In the genomic region with DNA sequence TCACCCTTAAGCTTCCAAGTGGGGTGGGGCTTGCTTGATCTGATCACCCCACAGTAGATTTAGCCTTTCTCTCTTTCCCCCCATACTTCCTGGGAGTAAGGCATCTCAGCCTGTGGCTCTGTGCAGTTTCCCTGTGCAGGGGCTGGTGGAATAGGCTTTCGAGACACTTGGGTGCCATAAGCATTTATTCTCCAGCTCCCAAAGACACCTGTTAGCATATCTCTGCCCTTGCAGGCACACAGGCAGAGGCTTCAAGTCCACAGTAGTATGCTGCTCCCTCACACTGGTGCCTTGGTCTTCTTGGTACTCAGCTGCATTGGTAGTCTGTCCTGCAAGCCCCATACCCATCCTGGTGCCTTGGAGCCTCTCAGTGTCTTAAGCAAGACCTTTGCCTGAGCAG, we compare ENCODE assay signal across 22 mouse cellular contexts. TPM values are rescaled to one million over a fixed set of nuclear protein-coding genes. Genes with fewer than 3 reads are reported as not detected.
DNase-seq lines count a peak whose midpoint lies in the region; ATAC-seq and TF ChIP-seq lines count a peak whose summit lies in the region.
"Had no signal": no experiment of that assay in that cellular context is flagged by ENCODE, and none has a peak within 500 bp of the region (broad histone marks: within the 10 kb centered on the region; RNA-seq: fewer than 3 reads in every experiment).

No protein-coding gene starts in this region.

- H3K9ac ChIP-seq in heart, postnatal 0 days (replicated peaks; ENCODE audit: low read depth, low read length): no peak overlapping the region
- no peak overlapping the region for H3K9ac ChIP-seq in heart, embryonic 12.5 days
- no peak overlapping the region for H3K9ac ChIP-seq in midbrain, embryonic 15.5 days
- H3K9ac ChIP-seq in midbrain, embryonic 13.5 days (replicated peaks): no peak overlapping the region
- H3K9ac ChIP-seq: forebrain, postnatal 0 days; heart, embryonic 15.5 days; hindbrain, embryonic 12.5 days; limb, embryonic 15.5 days; liver, embryonic 14.5 days; lung, embryonic 14.5 days; neural tube, embryonic 15.5 days had no signal

- no peak overlapping the region for H3K4me3 ChIP-seq in heart, postnatal 0 days (ENCODE audit: low read depth, low read length)
- no peak overlapping the region for H3K4me3 ChIP-seq in heart, embryonic 12.5 days
- no peak overlapping the region for H3K4me3 ChIP-seq in midbrain, embryonic 15.5 days
- H3K4me3 ChIP-seq in midbrain, embryonic 13.5 days (replicated peaks): no peak overlapping the region
- H3K4me3 ChIP-seq: heart, embryonic 15.5 days; hindbrain, embryonic 12.5 days; limb, embryonic 10.5 days; limb, embryonic 15.5 days; neural tube, embryonic 15.5 days had no signal

- 81% methylated on average over 1 of the region's 1 CpGs for WGBS in heart, postnatal 0 days
- 70% methylated on average over 1 of the region's 1 CpGs for WGBS in heart, embryonic 12.5 days
- WGBS in midbrain, embryonic 15.5 days: 97% methylated on average over 1 of the region's 1 CpGs
- 92% methylated on average over 1 of the region's 1 CpGs for WGBS in midbrain, embryonic 13.5 days

- 0 out of 2 replicates have a peak, but pooled peaks cover 11% of the 10 kb centered on the region for H3K4me1 ChIP-seq in heart, postnatal 0 days (ENCODE audit: control insufficient read depth, insufficient read depth)
- H3K4me1 ChIP-seq in heart, embryonic 12.5 days (replicated peaks): peaks cover 6% of the 10 kb centered on the region
- peaks cover 20% of the 10 kb centered on the region for H3K4me1 ChIP-seq in midbrain, embryonic 15.5 days
- H3K4me1 ChIP-seq in midbrain, embryonic 13.5 days (replicated peaks): peaks cover 22% of the 10 kb centered on the region

- H3K27ac ChIP-seq in heart, postnatal 0 days (ENCODE audit: low read depth): peak overlapping the region; percentile 48; the same call in 1 of the 2 replicates
- H3K27ac ChIP-seq in heart, embryonic 12.5 days (ENCODE audit: poor library complexity, severe bottlenecking): no peak overlapping the region
- peak overlapping the region; percentile 36; the same call in 1 of the 2 replicates for H3K27ac ChIP-seq in midbrain, embryonic 15.5 days
- H3K27ac ChIP-seq in midbrain, embryonic 13.5 days: no peak overlapping the region
- H3K27ac ChIP-seq: heart, embryonic 15.5 days; hindbrain, embryonic 12.5 days; limb, embryonic 10.5 days; limb, embryonic 15.5 days; liver, embryonic 14.5 days; neural tube, embryonic 15.5 days had no signal

- no peak for TF ChIP-seq CTCF in heart, postnatal 0 days (IDR thresholded peaks at IDR 0.05; ENCODE audit: low read depth)

- no peak overlapping the region; the same call in 1 of the 2 replicates for H3K4me2 ChIP-seq in heart, postnatal 0 days (ENCODE audit: low read depth, low read length)
- no peak overlapping the region for H3K4me2 ChIP-seq in heart, embryonic 12.5 days
- H3K4me2 ChIP-seq in midbrain, embryonic 15.5 days: no peak overlapping the region
- H3K4me2 ChIP-seq in midbrain, embryonic 13.5 days (replicated peaks): no peak overlapping the region
- H3K4me2 ChIP-seq: heart, embryonic 15.5 days; hindbrain, embryonic 12.5 days; limb, embryonic 15.5 days; lung, embryonic 14.5 days; neural tube, embryonic 15.5 days had no signal

- ATAC-seq in heart, postnatal 0 days (ENCODE audit: insufficient read depth, low read depth): no peak
- no peak for ATAC-seq in heart, embryonic 12.5 days (ENCODE audit: insufficient number of reproducible peaks, low FRiP score)
- no peak for ATAC-seq in midbrain, embryonic 15.5 days (replicated peaks)
- no peak for ATAC-seq in midbrain, embryonic 13.5 days

- H3K36me3 ChIP-seq in heart, postnatal 0 days (replicated peaks; ENCODE audit: control insufficient read depth, insufficient read depth, low read length): no peaks in the 10 kb centered on the region
- no peaks in the 10 kb centered on the region for H3K36me3 ChIP-seq in heart, embryonic 12.5 days
- no peaks in the 10 kb centered on the region for H3K36me3 ChIP-seq in midbrain, embryonic 15.5 days (replicated peaks)
- no peaks in the 10 kb centered on the region for H3K36me3 ChIP-seq in midbrain, embryonic 13.5 days
- H3K36me3 ChIP-seq: heart, embryonic 15.5 days; hindbrain, embryonic 12.5 days; limb, embryonic 10.5 days; limb, embryonic 15.5 days; neural tube, embryonic 15.5 days had no signal

- no peak for DNase-seq in heart, postnatal 0 days (ENCODE audit: low spot score)
- DNase-seq in induced T-regulatory cell, adult 2 months (ENCODE audit: low read depth): peak; percentile 14
- DNase-seq in thymus, postnatal 25 days: peak; percentile 61
- DNase-seq in cerebellum, adult 9-10 months: no peak
- DNase-seq: adrenal gland, postnatal 25 days; forebrain, postnatal 0 days; heart, postnatal 36 days; kidney, adult 11 months; kidney, postnatal 14 days; layer of hippocampus, adult 9-11 months; lung, embryonic 14.5 days; right cerebral cortex, postnatal 25 days; spleen, adult 18-20 months had no signal

- 0 out of 2 replicates have a peak, but pooled peaks cover 7% of the 10 kb centered on the region for H3K27me3 ChIP-seq in heart, postnatal 0 days (ENCODE audit: control insufficient read depth, insufficient read depth, low read length)
- H3K27me3 ChIP-seq in heart, embryonic 12.5 days (replicated peaks): peaks cover 5% of the 10 kb centered on the region; the same call in 1 of the 2 replicates
- no peaks in the 10 kb centered on the region; the same call in 1 of the 2 replicates for H3K27me3 ChIP-seq in midbrain, embryonic 15.5 days (replicated peaks)
- 0 out of 2 replicates have a peak, but pooled peaks cover 3% of the 10 kb centered on the region for H3K27me3 ChIP-seq in midbrain, embryonic 13.5 days
- H3K27me3 ChIP-seq: heart, embryonic 15.5 days; limb, embryonic 15.5 days; neural tube, embryonic 15.5 days had no signal

- no peaks in the 10 kb centered on the region for H3K9me3 ChIP-seq in heart, postnatal 0 days (replicated peaks; ENCODE audit: control insufficient read depth, low read length)
- no peaks in the 10 kb centered on the region for H3K9me3 ChIP-seq in heart, embryonic 12.5 days (replicated peaks)
- no peaks in the 10 kb centered on the region for H3K9me3 ChIP-seq in midbrain, embryonic 15.5 days
- H3K9me3 ChIP-seq in midbrain, embryonic 13.5 days: no peaks in the 10 kb centered on the region
- H3K9me3 ChIP-seq: heart, embryonic 15.5 days; hindbrain, embryonic 12.5 days; limb, embryonic 10.5 days; limb, embryonic 15.5 days; neural tube, embryonic 15.5 days had no signal

- TF ChIP-seq EP300 in heart, postnatal 0 days (IDR thresholded peaks at IDR 0.05; ENCODE audit: low read depth): no peak

RNA-seq across cellular contexts. Expression of a gene that starts 40.4 kb away (rescaled TPM):
- total RNA-seq in heart, postnatal 0 days (2014; rRNA removed; ENCODE audit: low replicate concordance): 45.9 and 47.1 TPM in 2 replicates
- 155 and 186 TPM in 2 replicates for polyA plus RNA-seq in heart, postnatal 0 days (2015; fragmentation: Nextera tagmentation; extraction: Ambion mirVana)
- polyA plus RNA-seq in heart, embryonic 12.5 days (2016; fragmentation: Nextera tagmentation; extraction: Ambion mirVana): 149 and 168 TPM in 2 replicates
- 147 TPM in 2 replicates for polyA plus RNA-seq in midbrain, embryonic 15.5 days (2015; fragmentation: Nextera tagmentation; extraction: Ambion mirVana)
- 158 and 171 TPM in 2 replicates for polyA plus RNA-seq in midbrain, embryonic 13.5 days (2015; fragmentation: Nextera tagmentation; extraction: Ambion mirVana)

Comparison
In these comparisons a context has a peak if more than half of its experiments do, and no peak if none do; other contexts are left out.
1. H3K27ac ChIP-seq: peak in heart, postnatal 0 days (single experiment) and midbrain, embryonic 15.5 days (single experiment); none in heart, embryonic 12.5 days (single experiment) and midbrain, embryonic 13.5 days (single experiment).
2. DNase-seq: peak in induced T-regulatory cell, adult 2 months (single experiment) and thymus, postnatal 25 days (single experiment); none in heart, postnatal 0 days (single experiment) and cerebellum, adult 9-10 months (single experiment).